Mouse (Mus musculus) lung, postnatal 0 days (tissue): ENCODE data around the gene Oaz1.

Experiments
- CTCF ChIP-seq: IDR thresholded peaks from 2 replicates; pipeline ENCODE4 v1.5.1; 2016; ENCODE audit warnings: antibody characterized with exemption, mild to moderate bottlenecking
- EP300 ChIP-seq: IDR thresholded peaks from 2 replicates; pipeline ENCODE4 v1.6.1; 2016; ENCODE audit warnings: antibody characterized with exemption, mild to moderate bottlenecking, control low read depth

DNA sequence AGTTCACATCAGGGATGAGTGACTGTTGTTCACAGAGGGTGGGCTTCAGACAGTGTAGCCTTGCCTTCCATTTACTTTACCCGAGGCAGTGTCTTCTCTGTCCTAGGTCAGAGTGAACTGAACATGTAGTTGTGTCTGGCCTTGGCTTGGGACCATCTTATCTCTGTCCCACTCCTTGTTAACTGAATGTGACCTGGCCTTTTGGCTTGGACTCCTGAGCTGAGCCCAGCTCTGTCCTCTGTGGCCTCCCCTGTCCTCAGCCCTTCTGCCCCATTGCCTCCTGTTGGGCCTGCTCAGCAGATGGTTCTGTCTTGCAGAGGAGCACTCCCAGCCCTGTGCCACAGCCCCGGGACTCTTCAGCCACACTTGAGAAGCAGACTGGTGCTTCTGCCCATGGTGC, 38.9 kb upstream of the Oaz1 start:
- TF ChIP-seq CTCF = no peak
- TF ChIP-seq EP300 = no peak
